Mouse (Mus musculus) kidney, postnatal 0 days (tissue): Measurements from ENCODE around the gene Pik3cb. TPM values are rescaled to one million over a fixed set of nuclear protein-coding genes. Genes with fewer than 3 reads are reported as not detected.

Experiments used
- ATAC-seq: fragments of 200-750 bp; cut with Nextera tagmentation; replicated peaks from 2 replicates; pipeline ENCODE4 v1.8.0; 2017; ENCODE audit warnings: low read depth, moderate number of reproducible peaks, moderate TSS enrichment, moderate library complexity; ENCODE audit not compliant: low FRiP score
- DNase-seq: peaks from one replicate; pipeline ENCODE4 v3.0.0-alpha.2; 2016; ENCODE audit warnings: low spot score
- H3K27ac ChIP-seq: fragments of 300-500 bp; sonication (generic); 2 replicates; pipeline ENCODE4 v1.5.1; 2014; ENCODE audit warnings: mild to moderate bottlenecking
- H3K27me3 ChIP-seq: fragments of 300-500 bp; sonication (generic); 2 replicates; pipeline ENCODE4 v1.6.1; 2014; ENCODE audit warnings: low read length, mixed read lengths; ENCODE audit not compliant: insufficient read depth
- H3K36me3 ChIP-seq: fragments of 300-500 bp; sonication (generic); 2 replicates; pipeline ENCODE4 v1.6.1; 2014; ENCODE audit warnings: low read length, mixed read lengths; ENCODE audit not compliant: insufficient read depth
- H3K4me1 ChIP-seq: fragments of 300-500 bp; sonication (generic); replicated peaks from 2 replicates; pipeline ENCODE4 v1.6.1; 2014; ENCODE audit warnings: antibody characterized with exemption, low read length, mixed read lengths; ENCODE audit not compliant: insufficient read depth
- H3K4me2 ChIP-seq: fragments of 300-500 bp; sonication (generic); 2 replicates; pipeline ENCODE4 v1.6.1; 2014; ENCODE audit warnings: mild to moderate bottlenecking, low read length, moderate library complexity, mixed read lengths
- H3K4me3 ChIP-seq: fragments of 300-500 bp; sonication (generic); replicated peaks from 2 replicates; pipeline ENCODE4 v1.5.1; 2014; ENCODE audit warnings: low read depth, low read length
- H3K9ac ChIP-seq: fragments of 300-500 bp; sonication (generic); 2 replicates; pipeline ENCODE4 v1.6.1; 2014; ENCODE audit warnings: low read depth, low read length
- H3K9me3 ChIP-seq: fragments of 300-500 bp; sonication (generic); replicated peaks from 2 replicates; pipeline ENCODE4 v1.6.1; 2016; ENCODE audit warnings: low read length, inconsistent platforms, mixed read lengths
- CTCF ChIP-seq: IDR thresholded peaks from 2 replicates; pipeline ENCODE4 v1.5.1; 2016; ENCODE audit warnings: antibody characterized with exemption, low read depth, mild to moderate bottlenecking, moderate library complexity
- WGBS: fragments of 180-500 bp; shearing (Covaris S2); extraction: QIAGEN DNeasy Blood & Tissue Kit; methylation state at CpG from one replicate; pipeline ENCODE4 v1.1.7; 2014; 5-methylcytosine and 5-hydroxymethylcytosine counted together
- polyA plus RNA-seq: library from polyadenylated mRNA; unstranded; fragments of >200 nt; fragmentation: Nextera tagmentation; extraction: Ambion mirVana; gene quantifications from 2 replicates; pipeline ENCODE4 v1.2.1, GENCODE M21; 2015

Gene Pik3cb
- polyA plus RNA-seq, 1 experiment from 2014 or later: 1.3 TPM

GRCm38 (mm10) chr9:99153655-99154054 is 13.2 kb upstream of the Pik3cb start:
- no peak overlapping the region for H3K27ac ChIP-seq

GRCm38 (mm10) chr9:99152699-99153490 is 12.5 kb upstream of the Pik3cb start:
- peak; percentile 39 for DNase-seq
- WGBS: 16% methylated on average over 9 of the region's 9 CpGs
- no peaks in the 10 kb centered on the region for H3K27me3 ChIP-seq
- no peaks in the 10 kb centered on the region for H3K9me3 ChIP-seq
- H3K4me1 ChIP-seq: no peaks in the 10 kb centered on the region
- H3K9ac ChIP-seq: no peak overlapping the region
- no peak for ATAC-seq
- H3K36me3 ChIP-seq: no peaks in the 10 kb centered on the region
- H3K27ac ChIP-seq: no peak overlapping the region
- H3K4me2 ChIP-seq: no peak overlapping the region
- TF ChIP-seq CTCF: no peak
- H3K4me3 ChIP-seq: no peak overlapping the region

More at GRCm38 (mm10) chr9:99153655-99154054, 13.2 kb upstream of the Pik3cb start:
- no peaks in the 10 kb centered on the region for H3K36me3 ChIP-seq
- 37% methylated on average over 3 of the region's 3 CpGs for WGBS
- H3K4me2 ChIP-seq: no peak overlapping the region
- no peaks in the 10 kb centered on the region for H3K27me3 ChIP-seq
- no peak overlapping the region for H3K4me3 ChIP-seq
- no peak overlapping the region for H3K9ac ChIP-seq
- DNase-seq (peak; percentile 10), ATAC-seq (no peak)
- no peaks in the 10 kb centered on the region for H3K9me3 ChIP-seq
- no peak; the same call in 1 of the 2 replicates for TF ChIP-seq CTCF
- no peaks in the 10 kb centered on the region for H3K4me1 ChIP-seq

DNA sequence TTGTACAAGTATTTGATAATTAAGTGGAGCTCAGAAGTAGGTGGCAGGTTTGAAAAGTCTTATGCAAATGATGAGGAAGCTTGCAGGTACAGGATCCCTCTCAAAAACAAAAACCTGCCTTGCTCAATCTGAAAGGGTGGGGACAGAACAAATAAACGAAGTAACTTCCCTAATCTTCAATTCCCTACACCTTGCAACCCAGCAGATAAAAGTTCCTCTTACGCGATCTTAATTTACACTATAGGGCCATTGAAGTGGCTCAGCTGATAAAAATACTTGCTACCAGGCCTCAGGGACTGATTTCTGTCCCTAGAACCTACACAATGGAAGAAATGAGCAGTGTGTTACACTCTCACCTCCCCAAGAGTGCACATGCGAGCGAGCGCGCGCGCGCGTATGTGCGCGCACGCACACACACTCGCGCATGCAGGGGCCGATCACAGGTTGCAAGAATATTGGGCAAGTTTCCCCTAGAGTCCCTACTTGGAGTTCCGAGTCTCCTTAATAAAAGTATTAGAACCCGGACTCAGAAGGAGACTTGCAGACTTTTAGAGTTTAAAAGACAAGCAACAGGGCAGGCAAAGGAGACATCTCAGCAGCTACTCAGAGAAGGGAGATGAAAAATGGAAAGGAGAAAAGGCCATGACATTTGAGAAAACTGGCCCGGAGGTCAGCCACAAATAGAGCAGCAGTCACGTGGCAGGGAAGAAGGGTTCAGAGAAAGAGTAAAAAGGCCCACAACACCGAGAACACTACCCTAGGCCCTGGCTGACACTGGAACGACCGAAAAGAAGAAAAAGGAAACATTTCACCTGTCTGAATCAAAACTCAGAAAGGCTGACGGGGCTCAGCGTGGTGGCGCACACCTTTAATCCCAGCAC is 6.7 kb upstream of the Pik3cb start:
- H3K9ac ChIP-seq: no peak overlapping the region
- TF ChIP-seq CTCF: no peak
- DNase-seq: no peak
- WGBS: 89% methylated on average over 27 of the region's 27 CpGs
- H3K9me3 ChIP-seq: no peaks in the 10 kb centered on the region
- H3K4me1 ChIP-seq: no peaks in the 10 kb centered on the region
- H3K27ac ChIP-seq: no peak overlapping the region
- H3K4me2 ChIP-seq: no peak overlapping the region
- no peaks in the 10 kb centered on the region for H3K27me3 ChIP-seq
- H3K4me3 ChIP-seq: no peak overlapping the region
- H3K36me3 ChIP-seq: no peaks in the 10 kb centered on the region
- no peak for ATAC-seq

- Histone ChIP-seq H3K4me1 (no peaks in the 10 kb centered on the region), H3K9ac (no peak overlapping the region), H3K9me3 (no peaks in the 10 kb centered on the region), H3K4me2 (no peak overlapping the region), H3K27me3 (no peaks in the 10 kb centered on the region), H3K4me3 (no peak overlapping the region), H3K36me3 (no peaks in the 10 kb centered on the region), H3K27ac (no peak overlapping the region)
- WGBS: 55% methylated on average over 6 of the region's 6 CpGs
- DNase-seq (no peak), ATAC-seq (no peak)
- no peak for TF ChIP-seq CTCF
These were observed 5.3 kb upstream of the Pik3cb start for GRCm38 (mm10) chr9:99145756-99146155.

DNA sequence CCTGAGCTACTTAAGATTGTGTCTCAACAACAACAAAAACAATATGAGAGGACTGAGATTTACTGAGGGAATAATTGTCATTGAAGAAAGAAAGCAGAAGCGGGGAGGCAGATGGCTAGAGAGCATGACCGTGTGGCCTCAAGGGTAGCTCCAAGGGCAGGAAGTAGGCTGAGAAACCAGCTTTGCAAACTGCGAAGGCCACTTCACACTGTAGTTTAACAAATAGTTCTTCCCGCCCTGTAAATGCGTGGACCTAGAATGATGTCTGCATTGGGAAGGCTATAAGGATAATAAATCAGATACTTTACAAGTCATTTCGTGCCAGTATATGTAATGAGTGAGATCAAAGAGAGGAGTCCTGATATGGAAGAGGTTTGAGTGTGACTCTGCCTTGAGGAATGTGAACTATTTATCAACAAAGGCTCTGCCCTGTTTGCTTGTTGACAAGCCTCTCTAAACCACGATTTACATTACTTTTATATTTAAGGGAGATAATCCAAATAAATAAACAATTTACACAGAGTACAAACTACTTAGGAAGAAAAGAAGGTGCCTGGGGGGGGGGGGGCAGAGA is 4.1 kb upstream of the Pik3cb start:
- ATAC-seq (no peak), DNase-seq (no peak)
- Histone ChIP-seq H3K9me3 (no peaks in the 10 kb centered on the region), H3K36me3 (no peaks in the 10 kb centered on the region), H3K9ac (no peak overlapping the region), H3K4me1 (no peaks in the 10 kb centered on the region), H3K27ac (no peak overlapping the region), H3K4me3 (no peak overlapping the region), H3K27me3 (no peaks in the 10 kb centered on the region), H3K4me2 (no peak overlapping the region)
- TF ChIP-seq CTCF: no peak
- 43% methylated on average over 7 of the region's 7 CpGs for WGBS

GRCm38 (mm10) chr9:99141618-99142017 is 1.2 kb upstream of the Pik3cb start:
- Histone ChIP-seq H3K27me3 (no peaks in the 10 kb centered on the region), H3K27ac (no peak overlapping the region), H3K9ac (no peak overlapping the region), H3K9me3 (no peaks in the 10 kb centered on the region), H3K4me2 (no peak overlapping the region), H3K4me3 (no peak overlapping the region), H3K36me3 (no peaks in the 10 kb centered on the region), H3K4me1 (no peaks in the 10 kb centered on the region)
- no peak for TF ChIP-seq CTCF
- 87% methylated on average over 8 of the region's 8 CpGs for WGBS
- ATAC-seq: no peak
- no peak for DNase-seq
